Mouse (Mus musculus) urinary bladder, postnatal 4 days (tissue): ENCODE measurements at regions not wholly inside any gene's neighbourhood (a gene's known extent, or its start where the extent isn't known, plus 50 kb on each side); places are given as distances from the start of the nearest gene placed in this dataset.
A peak's percentile ranks its signal among the peaks of the same experiment; 100 is the strongest.
"Not testable (repeated sequence)": the region's sequence is repeated elsewhere in the genome, so short reads cannot be mapped to it uniquely, and the experiment has no call there.

Experiments used
- DNase-seq, 2 experiments: peaks; one replicate each; pipeline ENCODE4 v3.0.0; 2021 to 2022; ENCODE audit warnings: low spot score in 2 of 2

GRCm38 (mm10) chr15:52406156-52406885, 1478.4 kb upstream of the Gm7489 start:
- no peak for DNase-seq

GRCm38 (mm10) chr15:52412869-52413771, 1471.6 kb upstream of the Gm7489 start:
- DNase-seq, result no peak

GRCm38 (mm10) chr15:52425976-52426375, 1458.7 kb upstream of the Gm7489 start:
- DNase-seq, result no peak

- DNase-seq, result no peak
These were observed 1454.1 kb upstream of the Gm7489 start for GRCm38 (mm10) chr15:52430491-52431158.

- no peak for DNase-seq
These were observed 1451.1 kb upstream of the Gm7489 start for GRCm38 (mm10) chr15:52433639-52434038.

GRCm38 (mm10) chr15:52438403-52438802, 1446.3 kb upstream of the Gm7489 start:
- no peak for DNase-seq

GRCm38 (mm10) chr15:52458782-52459181, 1425.9 kb upstream of the Gm7489 start:
- DNase-seq, result peak; percentile 49 to 67

GRCm38 (mm10) chr15:52459315-52459714, 1425.4 kb upstream of the Gm7489 start:
- DNase-seq, result no peak

GRCm38 (mm10) chr15:52464226-52465138, 1420.2 kb upstream of the Gm7489 start:
- no peak for DNase-seq

GRCm38 (mm10) chr15:52478124-52478523, 1406.6 kb upstream of the Gm7489 start:
- not testable (repeated sequence) for DNase-seq

GRCm38 (mm10) chr15:52480834-52481233, 1403.9 kb upstream of the Gm7489 start:
- DNase-seq, result peak in 1 of 2 experiments; percentile 19

GRCm38 (mm10) chr15:52483598-52484165, 1401.0 kb upstream of the Gm7489 start:
- DNase-seq, result peak in 1 of 2 experiments; percentile 18

GRCm38 (mm10) chr15:52484276-52484675, 1400.4 kb upstream of the Gm7489 start:
- DNase-seq, result no peak

- DNase-seq, result no peak
These were observed 1379.4 kb upstream of the Gm7489 start for GRCm38 (mm10) chr15:52505278-52505831.

GRCm38 (mm10) chr15:52506930-52507329, 1377.8 kb upstream of the Gm7489 start:
- DNase-seq, result no peak

GRCm38 (mm10) chr15:52508609-52509008, 1376.1 kb upstream of the Gm7489 start:
- DNase-seq, result no peak

GRCm38 (mm10) chr15:52510137-52510536, 1374.6 kb upstream of the Gm7489 start:
- no peak for DNase-seq

GRCm38 (mm10) chr15:52536594-52536993, 1348.1 kb upstream of the Gm7489 start:
- DNase-seq, result no peak

- no peak for DNase-seq
These were observed 1326.0 kb upstream of the Gm7489 start for GRCm38 (mm10) chr15:52558682-52559081.

- DNase-seq, result no peak
These were observed 1320.6 kb upstream of the Gm7489 start for GRCm38 (mm10) chr15:52564078-52564477.
